Mouse (Mus musculus) layer of hippocampus, postnatal 14 days (tissue): Measurements from ENCODE around the gene Fndc3b. TPM values are rescaled to one million over a fixed set of nuclear protein-coding genes. Genes with fewer than 3 reads are reported as not detected.
A peak's percentile ranks its signal among the peaks of the same experiment; 100 is the strongest.
"Not testable (repeated sequence)": the region's sequence is repeated elsewhere in the genome, so short reads cannot be mapped to it uniquely, and the experiment has no call there.

Experiments
- DNase-seq, 2 experiments: peaks; one replicate each; pipeline ENCODE4 v3.0.0; 2021 to 2022; ENCODE audit warnings: low spot score in 2 of 2, mixed read lengths in 1 of 2
- total RNA-seq, 2 experiments: library from RNA; stranded (reverse); gene quantifications; 2 replicates each; pipeline ENCODE4 v1.2.3; 2021

The Fndc3b gene
- total RNA-seq, 2 experiments from 2014 or later = 23.7 to 31.1 TPM

- no peak for DNase-seq
Measured at GRCm38 (mm10) chr3:27518935-27519334, 192.2 kb downstream of the Fndc3b start.

- no peak for DNase-seq
Measured at GRCm38 (mm10) chr3:27516536-27516935, 194.6 kb downstream of the Fndc3b start.

- no peak for DNase-seq
Measured at GRCm38 (mm10) chr3:27511765-27512164, 199.3 kb downstream of the Fndc3b start.

GRCm38 (mm10) chr3:27506886-27507285 lies 204.2 kb downstream of the Fndc3b start:
- no peak for DNase-seq

GRCm38 (mm10) chr3:27505582-27505981 lies 205.5 kb downstream of the Fndc3b start:
- DNase-seq = no peak

GRCm38 (mm10) chr3:27503279-27504038 lies 207.6 kb downstream of the Fndc3b start:
- no peak for DNase-seq

- DNase-seq = no peak
Measured at GRCm38 (mm10) chr3:27495296-27496073, 215.6 kb downstream of the Fndc3b start.

GRCm38 (mm10) chr3:27494698-27495097 lies 216.4 kb downstream of the Fndc3b start:
- no peak for DNase-seq

GRCm38 (mm10) chr3:27494066-27494465 lies 217.0 kb downstream of the Fndc3b start:
- DNase-seq = no peak

- DNase-seq = no peak
Measured at GRCm38 (mm10) chr3:27491821-27492220, 219.3 kb downstream of the Fndc3b start.

GRCm38 (mm10) chr3:27491367-27491766 lies 219.7 kb downstream of the Fndc3b start:
- no peak for DNase-seq

- no peak for DNase-seq
Measured at GRCm38 (mm10) chr3:27490891-27491290, 220.2 kb downstream of the Fndc3b start.

- DNase-seq = no peak
Measured at GRCm38 (mm10) chr3:27489550-27489949, 221.6 kb downstream of the Fndc3b start.

- DNase-seq = no peak
Measured at GRCm38 (mm10) chr3:27485141-27485540, 226.0 kb downstream of the Fndc3b start.

GRCm38 (mm10) chr3:27484698-27485097 lies 226.4 kb downstream of the Fndc3b start:
- DNase-seq = no peak

- no peak for DNase-seq
Measured at GRCm38 (mm10) chr3:27483762-27484161, 227.3 kb downstream of the Fndc3b start.

- no peak for DNase-seq
Measured at GRCm38 (mm10) chr3:27483321-27483720, 227.8 kb downstream of the Fndc3b start.

- no peak for DNase-seq
Measured at GRCm38 (mm10) chr3:27481738-27482137, 229.4 kb downstream of the Fndc3b start.

- DNase-seq = no peak
Measured at GRCm38 (mm10) chr3:27479378-27479777, 231.7 kb downstream of the Fndc3b start.

- peak; percentile 53 to 89 for DNase-seq
Measured at GRCm38 (mm10) chr3:27478563-27479156, 232.4 kb downstream of the Fndc3b start.

GRCm38 (mm10) chr3:27477749-27478148 lies 233.4 kb downstream of the Fndc3b start:
- not testable (repeated sequence) for DNase-seq

GRCm38 (mm10) chr3:27475899-27476298 lies 235.2 kb downstream of the Fndc3b start:
- no peak for DNase-seq
